Mouse (Mus musculus) intestine, postnatal 0 days (tissue): ENCODE results near the gene Gm44805. TPM values are rescaled to one million over a fixed set of nuclear protein-coding genes. Genes with fewer than 3 reads are reported as not detected.
A peak's percentile ranks its signal among the peaks of the same experiment; 100 is the strongest.

Experiments
- ATAC-seq: fragments of 200-750 bp; cut with Nextera tagmentation; 2 replicates; pipeline ENCODE4 v1.8.0; 2017; ENCODE audit warnings: mild to moderate bottlenecking, moderate TSS enrichment, moderate library complexity
- H3K27ac ChIP-seq: fragments of 300-500 bp; sonication (generic); 2 replicates; pipeline ENCODE4 v1.5.1; 2014; ENCODE audit warnings: mild to moderate bottlenecking, low read depth, low read length, moderate library complexity
- H3K27me3 ChIP-seq: fragments of 300-500 bp; sonication (generic); replicated peaks from 2 replicates; pipeline ENCODE4 v1.6.1; 2014; ENCODE audit warnings: low read length, mixed read lengths; ENCODE audit not compliant: control insufficient read depth, insufficient read depth
- H3K36me3 ChIP-seq: fragments of 300-500 bp; sonication (generic); 2 replicates; pipeline ENCODE4 v1.6.1; 2014; ENCODE audit warnings: mild to moderate bottlenecking, moderate library complexity; ENCODE audit not compliant: control insufficient read depth, insufficient read depth
- H3K4me1 ChIP-seq: fragments of 300-500 bp; sonication (generic); replicated peaks from 2 replicates; pipeline ENCODE4 v1.6.1; 2014; ENCODE audit warnings: antibody characterized with exemption, low read length, mixed read lengths; ENCODE audit not compliant: control insufficient read depth, insufficient read depth
- H3K4me2 ChIP-seq: fragments of 300-500 bp; sonication (generic); replicated peaks from 2 replicates; pipeline ENCODE4 v1.6.1; 2014; ENCODE audit warnings: low read depth, mild to moderate bottlenecking, moderate library complexity
- H3K4me3 ChIP-seq: fragments of 300-500 bp; sonication (generic); 2 replicates; pipeline ENCODE4 v1.5.1; 2014; ENCODE audit warnings: low read depth, low read length
- H3K9ac ChIP-seq: fragments of 300-500 bp; sonication (generic); 2 replicates; pipeline ENCODE4 v1.6.1; 2014; ENCODE audit warnings: mild to moderate bottlenecking, low read depth, low read length
- H3K9me3 ChIP-seq: fragments of 300-500 bp; sonication (generic); 2 replicates; pipeline ENCODE4 v1.6.1; 2016; ENCODE audit warnings: mixed run types; ENCODE audit not compliant: control insufficient read depth
- CTCF ChIP-seq: sonication (generic); IDR thresholded peaks from 2 replicates; pipeline ENCODE4 v1.5.1; 2016; ENCODE audit warnings: low read depth, mild to moderate bottlenecking, control low read depth, antibody characterized with exemption, moderate library complexity
- WGBS: fragments of 180-500 bp; shearing (Covaris S2); extraction: QIAGEN DNeasy Blood & Tissue Kit; methylation state at CpG from one replicate; pipeline ENCODE4 v1.1.7; 2014; 5-methylcytosine and 5-hydroxymethylcytosine counted together
- polyA plus RNA-seq: library from polyadenylated mRNA; unstranded; fragments of >200 nt; fragmentation: Nextera tagmentation; extraction: Ambion mirVana; gene quantifications from 2 replicates; pipeline ENCODE4 v1.2.1, GENCODE M21; 2015

Gm44805 gene
- polyA plus RNA-seq, 1 experiment from 2014 or later = 13.5 TPM

- H3K4me2 ChIP-seq = peak within 1 kb of the TSS; percentile 99
- no peaks in the 10 kb centered on the region for H3K4me1 ChIP-seq
- peak within 1 kb of the TSS; percentile 71 for H3K9ac ChIP-seq
- WGBS = under 1% methylated on average over 41 of the region's 41 CpGs
- peak within 1 kb of the TSS; percentile 96 for H3K27ac ChIP-seq
- no peak for TF ChIP-seq CTCF
- H3K9me3 ChIP-seq = no peaks in the 10 kb centered on the region
- H3K36me3 ChIP-seq = peaks cover 16% of the 10 kb centered on the region
- no peaks in the 10 kb centered on the region for H3K27me3 ChIP-seq
- peak; percentile 48 for ATAC-seq
- H3K4me3 ChIP-seq = peak within 1 kb of the TSS; percentile 82
Measured at GRCm38 (mm10) chr7:19629361-19629734, 51.9 kb downstream of the Gm44805 start, which contains the start of gene Relb. Gene Relb, minus strand, starts transcription at chr7:19629438.

GRCm38 (mm10) chr7:19628536-19629360, 52.5 kb downstream of the Gm44805 start:
- Histone ChIP-seq H3K27me3 (no peaks in the 10 kb centered on the region), H3K4me1 (no peaks in the 10 kb centered on the region; the same call in 1 of the 2 replicates), H3K4me3 (peak overlapping the region; percentile 82), H3K4me2 (peak overlapping the region; percentile 99), H3K27ac (peak overlapping the region; percentile 96), H3K9me3 (no peaks in the 10 kb centered on the region), H3K36me3 (peaks cover 10% of the 10 kb centered on the region), H3K9ac (peak overlapping the region; percentile 71)
- 1% methylated on average over 57 of the region's 57 CpGs for WGBS
- no peak for TF ChIP-seq CTCF
- ATAC-seq = peak; percentile 95

GRCm38 (mm10) chr7:19628192-19628535, 53.1 kb downstream of the Gm44805 start:
- 12% methylated on average over 17 of the region's 17 CpGs for WGBS
- no peak for ATAC-seq
- Histone ChIP-seq H3K27ac (peak overlapping the region; percentile 96), H3K9me3 (no peaks in the 10 kb centered on the region), H3K4me3 (peak overlapping the region; percentile 82), H3K4me1 (peaks cover 1% of the 10 kb centered on the region; the same call in 1 of the 2 replicates), H3K27me3 (no peaks in the 10 kb centered on the region), H3K4me2 (peak overlapping the region; percentile 99), H3K9ac (no peak overlapping the region), H3K36me3 (peaks cover 4% of the 10 kb centered on the region)
- no peak for TF ChIP-seq CTCF

GRCm38 (mm10) chr7:19627721-19628120, 53.5 kb downstream of the Gm44805 start:
- Histone ChIP-seq H3K4me2 (peak overlapping the region; percentile 99), H3K27ac (peak overlapping the region; percentile 96; the same call in 1 of the 2 replicates), H3K4me3 (peak overlapping the region; percentile 82), H3K9ac (no peak overlapping the region), H3K27me3 (no peaks in the 10 kb centered on the region), H3K9me3 (no peaks in the 10 kb centered on the region), H3K36me3 (peaks cover under 1% of the 10 kb centered on the region; the same call in 1 of the 2 replicates), H3K4me1 (peaks cover 5% of the 10 kb centered on the region; the same call in 1 of the 2 replicates)
- no peak for TF ChIP-seq CTCF
- 66% methylated on average over 3 of the region's 3 CpGs for WGBS
- no peak for ATAC-seq

GRCm38 (mm10) chr7:19623433-19623832, 57.8 kb downstream of the Gm44805 start:
- Histone ChIP-seq H3K9me3 (no peaks in the 10 kb centered on the region), H3K27me3 (no peaks in the 10 kb centered on the region), H3K4me1 (peaks cover 5% of the 10 kb centered on the region; the same call in 1 of the 2 replicates), H3K4me3 (no peak overlapping the region), H3K9ac (no peak overlapping the region), H3K27ac (peak overlapping the region; percentile 69; the same call in 1 of the 2 replicates), H3K4me2 (no peak overlapping the region; the same call in 1 of the 2 replicates), H3K36me3 (no peaks in the 10 kb centered on the region)
- TF ChIP-seq CTCF = no peak
- ATAC-seq = peak; percentile 65
- WGBS = 37% methylated on average over 2 of the region's 2 CpGs

GRCm38 (mm10) chr7:19622241-19622640, 59.0 kb downstream of the Gm44805 start:
- H3K4me1 ChIP-seq = peaks cover 5% of the 10 kb centered on the region; the same call in 1 of the 2 replicates
- H3K27me3 ChIP-seq = no peaks in the 10 kb centered on the region
- no peak overlapping the region for H3K4me2 ChIP-seq
- no peak overlapping the region for H3K27ac ChIP-seq
- 30% methylated on average over 6 of the region's 6 CpGs for WGBS
- H3K4me3 ChIP-seq = no peak overlapping the region
- no peak for ATAC-seq
- no peak for TF ChIP-seq CTCF
- no peaks in the 10 kb centered on the region for H3K9me3 ChIP-seq
- no peak overlapping the region for H3K9ac ChIP-seq
- peaks cover under 1% of the 10 kb centered on the region; the same call in 1 of the 2 replicates for H3K36me3 ChIP-seq

Other genes with a start within 250 kb of the Gm44805 start
- 4.2 and 4.7 TPM in 2 replicates for gene Mark4, start 222.6 kb downstream of the Gm44805 start, polyA plus RNA-seq
- gene Exoc3l2, start 218.1 kb downstream of the Gm44805 start, polyA plus RNA-seq = 1.1 and 1.9 TPM in 2 replicates
- 3.4 TPM in 2 replicates for gene Bloc1s3, start 173.1 kb downstream of the Gm44805 start, polyA plus RNA-seq
- gene Trappc6a, start 173.0 kb downstream of the Gm44805 start, polyA plus RNA-seq = 108 and 118 TPM in 2 replicates
- gene Nkpd1, start 163.6 kb downstream of the Gm44805 start, polyA plus RNA-seq = not detected in 2 replicates
- gene Ppp1r37, start 118.3 kb downstream of the Gm44805 start, polyA plus RNA-seq = 13.9 and 15.0 TPM in 2 replicates
- gene Zfp296, start 104.1 kb downstream of the Gm44805 start, polyA plus RNA-seq = 0.14 TPM in 1 of 2 replicates, not detected in the other
- 99.5 and 102 TPM in 2 replicates for gene Gemin7, start 103.8 kb downstream of the Gm44805 start, polyA plus RNA-seq
- gene Clasrp, start 76.9 kb downstream of the Gm44805 start, polyA plus RNA-seq = 14.8 and 16.9 TPM in 2 replicates
- gene Relb, start 52.0 kb downstream of the Gm44805 start, polyA plus RNA-seq = 10.5 and 10.6 TPM in 2 replicates
- gene Clptm1, start 16.4 kb downstream of the Gm44805 start, polyA plus RNA-seq = 66.1 and 70.6 TPM in 2 replicates
- gene Apoc2, start 3.5 kb downstream of the Gm44805 start, polyA plus RNA-seq = 11,285 and 12,482 TPM in 2 replicates
- 0.70 and 1.4 TPM in 2 replicates for gene Apoc4, start 56 bp upstream of the Gm44805 start, polyA plus RNA-seq
- 34.7 and 50.0 TPM in 2 replicates for gene Apoc1, start 11.2 kb upstream of the Gm44805 start, polyA plus RNA-seq
- 435 and 436 TPM in 2 replicates for gene Apoe, start 17.8 kb upstream of the Gm44805 start, polyA plus RNA-seq
- 80.1 and 85.5 TPM in 2 replicates for gene Tomm40, start 34.0 kb upstream of the Gm44805 start, polyA plus RNA-seq
- 93.1 and 94.7 TPM in 2 replicates for gene Nectin2, start 69.1 kb upstream of the Gm44805 start, polyA plus RNA-seq
- 36.2 and 38.0 TPM in 2 replicates for gene Bcam, start 89.6 kb upstream of the Gm44805 start, polyA plus RNA-seq
- 54.8 and 56.5 TPM in 2 replicates for gene Cblc, start 115.4 kb upstream of the Gm44805 start, polyA plus RNA-seq
- gene Bcl3, start 141.3 kb upstream of the Gm44805 start, polyA plus RNA-seq = 19.0 and 23.7 TPM in 2 replicates
- 0.16 and 0.39 TPM in 2 replicates for gene Gm19345, start 170.6 kb upstream of the Gm44805 start, polyA plus RNA-seq
- gene Ceacam16, start 179.9 kb upstream of the Gm44805 start, polyA plus RNA-seq = not detected in 2 replicates
- not detected in 2 replicates for gene Ceacam19, start 206.5 kb upstream of the Gm44805 start, polyA plus RNA-seq
- gene Pvr, start 239.7 kb upstream of the Gm44805 start, polyA plus RNA-seq = 8.9 and 10.7 TPM in 2 replicates